Mouse (Mus musculus): ENCODE data around the gene Cenps.

DNA sequence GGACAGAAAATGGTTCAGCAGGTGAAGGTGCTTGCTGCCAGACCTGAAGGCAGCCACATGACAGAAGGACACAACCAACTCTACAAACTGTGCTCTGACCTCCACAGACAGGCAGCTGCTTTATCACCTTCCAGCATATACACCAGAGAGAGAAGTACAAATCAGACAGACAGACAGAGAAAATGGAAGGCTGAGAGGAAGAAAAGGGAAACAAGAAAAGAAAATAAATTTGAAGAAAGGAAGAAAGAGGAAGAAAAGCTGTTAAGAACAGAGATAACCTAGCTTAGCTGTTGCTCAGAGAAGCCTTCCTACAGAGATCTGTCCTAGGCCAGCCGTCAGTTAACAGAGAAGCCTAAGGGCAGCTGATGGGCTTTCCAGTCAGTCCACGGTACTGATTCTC lies 21.8 kb upstream of the Cenps start:
- no peak for TF ChIP-seq EP300 (IDR thresholded peaks at IDR 0.05; ENCODE audit: low read depth)
- no peak for TF ChIP-seq CTCF (IDR thresholded peaks at IDR 0.05; ENCODE audit: low read depth)
